Mouse (Mus musculus) embryonic facial prominence, embryonic 12.5 days (tissue): ENCODE data around the gene Cplx3. TPM values are rescaled to one million over a fixed set of nuclear protein-coding genes. Genes with fewer than 3 reads are reported as not detected.

Source experiments
- ATAC-seq: fragments of 200-750 bp; cut with Nextera tagmentation; 2 replicates; pipeline ENCODE4 v1.8.0; 2017; ENCODE audit not compliant: insufficient number of reproducible peaks, insufficient read depth, low FRiP score, low TSS enrichment
- H3K27ac ChIP-seq: fragments of 300-500 bp; sonication (generic); 2 replicates; pipeline ENCODE4 v1.5.1; 2016; ENCODE audit warnings: mild to moderate bottlenecking
- H3K27me3 ChIP-seq: fragments of 300-500 bp; sonication (generic); 2 replicates; pipeline ENCODE4 v1.6.1; 2016; ENCODE audit warnings: mild to moderate bottlenecking, moderate library complexity
- H3K36me3 ChIP-seq: fragments of 300-500 bp; sonication (generic); 2 replicates; pipeline ENCODE4 v1.6.1; 2016; ENCODE audit warnings: mild to moderate bottlenecking
- H3K4me1 ChIP-seq: fragments of 300-500 bp; sonication (generic); 2 replicates; pipeline ENCODE4 v1.6.1; 2016
- H3K4me2 ChIP-seq: fragments of 300-500 bp; sonication (generic); replicated peaks from 2 replicates; pipeline ENCODE4 v1.6.1; 2016; ENCODE audit warnings: mild to moderate bottlenecking, moderate library complexity
- H3K4me3 ChIP-seq: fragments of 300-500 bp; sonication (generic); 2 replicates; pipeline ENCODE4 v1.5.1; 2016; ENCODE audit warnings: mild to moderate bottlenecking
- H3K9ac ChIP-seq: fragments of 300-500 bp; sonication (generic); 2 replicates; pipeline ENCODE4 v1.6.1; 2016; ENCODE audit warnings: mild to moderate bottlenecking, moderate library complexity
- H3K9me3 ChIP-seq: fragments of 300-500 bp; sonication (generic); 2 replicates; pipeline ENCODE4 v1.6.1; 2016; ENCODE audit warnings: mild to moderate bottlenecking, moderate library complexity
- WGBS: fragments of 180-500 bp; shearing (Covaris S2); methylation state at CpG from one replicate; pipeline ENCODE4 v1.1.7; 2016; 5-methylcytosine and 5-hydroxymethylcytosine counted together
- polyA plus RNA-seq: library from polyadenylated mRNA; unstranded; fragments of >200 nt; fragmentation: Nextera tagmentation; extraction: Ambion mirVana; gene quantifications from 2 replicates; pipeline ENCODE4 v1.2.1, GENCODE M21; 2016

Gene Cplx3
- polyA plus RNA-seq, 1 experiment from 2014 or later, result 0.75 TPM

DNA sequence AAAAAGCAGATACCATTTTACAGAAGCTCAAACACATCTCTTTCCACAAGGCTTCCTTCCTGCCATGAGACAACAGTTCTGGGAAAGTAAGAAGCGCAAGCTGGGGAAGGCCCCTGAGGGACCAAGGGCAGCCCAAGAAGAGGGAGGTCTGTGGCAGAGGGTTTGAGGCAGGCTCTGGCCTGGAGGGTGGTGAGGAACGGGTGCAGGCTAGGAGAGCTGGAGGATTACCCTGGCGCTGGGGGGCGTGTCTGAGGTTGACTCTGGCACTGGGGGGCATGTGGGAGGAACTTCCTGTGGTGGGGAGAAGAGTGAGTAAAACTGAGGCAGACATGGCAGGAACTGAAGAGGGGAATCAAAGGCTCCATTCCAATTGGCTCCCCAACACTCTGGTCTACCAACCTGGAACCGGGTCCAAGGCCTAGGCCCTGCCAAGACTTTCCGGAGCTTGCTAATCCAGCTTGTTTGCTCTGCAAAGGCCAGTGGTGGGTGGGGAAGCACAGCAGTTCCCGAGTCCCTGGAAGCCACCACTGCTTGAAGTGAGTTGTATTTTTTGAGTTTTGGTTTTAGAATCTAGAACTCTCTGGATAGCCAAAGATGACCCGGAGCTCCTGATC is 11.6 kb upstream of the Cplx3 start:
- 77% methylated on average over 8 of the region's 8 CpGs for WGBS
- ATAC-seq, result no peak
- H3K4me3 ChIP-seq, result no peak overlapping the region
- no peak overlapping the region for H3K27ac ChIP-seq
- no peak overlapping the region for H3K9ac ChIP-seq
- no peaks in the 10 kb centered on the region for H3K9me3 ChIP-seq
- no peaks in the 10 kb centered on the region for H3K4me1 ChIP-seq
- no peaks in the 10 kb centered on the region for H3K27me3 ChIP-seq
- H3K36me3 ChIP-seq, result no peaks in the 10 kb centered on the region
- no peak overlapping the region for H3K4me2 ChIP-seq

DNA sequence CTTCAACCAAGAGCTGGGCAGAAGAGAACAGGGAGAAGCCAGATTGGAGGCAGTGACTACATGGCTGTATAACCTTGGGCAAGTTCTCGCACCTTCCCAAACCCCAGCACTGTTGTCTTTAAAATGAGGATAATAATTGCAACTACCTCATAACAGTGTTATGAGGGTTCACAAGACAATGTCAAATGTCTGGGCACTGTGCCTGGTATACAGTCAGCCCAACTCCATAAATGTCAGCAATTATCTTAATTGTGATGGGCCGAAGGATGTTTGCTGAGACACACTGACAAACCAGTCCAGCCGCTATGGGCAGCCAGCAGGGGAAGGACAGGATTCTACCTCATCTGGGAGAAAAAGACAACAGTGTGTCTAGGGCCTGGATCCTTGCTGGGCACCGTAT is 8.7 kb upstream of the Cplx3 start:
- Histone ChIP-seq H3K9ac (no peak overlapping the region), H3K4me1 (no peaks in the 10 kb centered on the region), H3K27ac (no peak overlapping the region), H3K4me2 (no peak overlapping the region), H3K27me3 (no peaks in the 10 kb centered on the region), H3K9me3 (no peaks in the 10 kb centered on the region), H3K4me3 (no peak overlapping the region), H3K36me3 (no peaks in the 10 kb centered on the region)
- ATAC-seq, result no peak
- WGBS, result 79% methylated on average over 4 of the region's 4 CpGs

DNA sequence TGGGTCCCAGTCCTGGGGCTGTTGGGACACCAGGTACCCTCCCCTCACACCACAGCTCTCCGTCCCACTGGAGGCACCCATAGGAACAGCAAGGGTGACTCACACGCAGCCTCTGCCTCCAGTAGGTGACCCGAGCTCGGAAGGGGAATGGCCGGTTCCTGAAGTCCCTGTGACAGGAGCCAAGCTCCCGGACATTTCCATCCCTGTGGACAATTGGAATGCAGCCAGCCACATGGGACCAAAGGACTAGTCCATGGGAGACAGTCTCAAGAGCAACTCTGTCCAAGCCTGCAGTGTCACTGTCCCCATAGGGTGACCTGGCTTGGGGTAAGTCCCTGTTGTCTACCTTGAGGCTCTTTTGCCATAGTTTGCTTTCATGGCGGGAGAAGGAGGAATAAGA is 7.9 kb upstream of the Cplx3 start:
- Histone ChIP-seq H3K27me3 (no peaks in the 10 kb centered on the region), H3K4me2 (no peak overlapping the region), H3K36me3 (no peaks in the 10 kb centered on the region), H3K27ac (no peak overlapping the region), H3K9me3 (no peaks in the 10 kb centered on the region), H3K9ac (no peak overlapping the region), H3K4me3 (no peak overlapping the region), H3K4me1 (no peaks in the 10 kb centered on the region)
- WGBS, result 90% methylated on average over 7 of the region's 7 CpGs
- no peak for ATAC-seq

DNA sequence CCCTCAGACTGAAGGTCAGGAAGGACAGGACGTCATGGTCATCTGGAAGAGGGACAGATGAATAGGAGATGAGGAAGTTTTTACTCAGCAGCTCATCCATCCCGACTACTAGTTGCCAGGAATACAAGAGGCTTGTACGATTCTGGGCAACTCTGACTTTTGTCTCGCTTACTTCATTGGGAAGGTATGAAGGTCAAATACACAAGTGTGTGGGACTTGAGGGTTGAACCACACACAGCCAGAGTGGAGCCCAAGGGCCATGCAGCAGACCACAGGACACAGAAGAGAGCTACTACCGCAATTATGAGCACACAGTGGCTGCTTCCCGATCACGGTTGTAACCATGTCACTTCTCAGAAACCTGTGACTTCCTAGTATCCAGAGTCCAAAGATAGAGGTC is 6.5 kb upstream of the Cplx3 start:
- Histone ChIP-seq H3K9ac (no peak overlapping the region), H3K4me1 (no peaks in the 10 kb centered on the region), H3K9me3 (no peaks in the 10 kb centered on the region), H3K4me3 (no peak overlapping the region), H3K27ac (no peak overlapping the region), H3K4me2 (no peak overlapping the region), H3K36me3 (no peaks in the 10 kb centered on the region), H3K27me3 (no peaks in the 10 kb centered on the region)
- WGBS, result 77% methylated on average over 7 of the region's 7 CpGs
- ATAC-seq, result no peak

GRCm38 (mm10) chr9:57610359-57610826 is 4.3 kb upstream of the Cplx3 start:
- 54% methylated on average over 3 of the region's 3 CpGs for WGBS
- H3K9ac ChIP-seq, result no peak overlapping the region
- H3K4me3 ChIP-seq, result no peak overlapping the region
- H3K36me3 ChIP-seq, result no peaks in the 10 kb centered on the region
- no peak for ATAC-seq
- H3K4me1 ChIP-seq, result peaks cover 9% of the 10 kb centered on the region; the same call in 1 of the 2 replicates
- no peak overlapping the region for H3K27ac ChIP-seq
- H3K4me2 ChIP-seq, result no peak overlapping the region
- H3K9me3 ChIP-seq, result no peaks in the 10 kb centered on the region
- peaks cover 5% of the 10 kb centered on the region; the same call in 1 of the 2 replicates for H3K27me3 ChIP-seq

DNA sequence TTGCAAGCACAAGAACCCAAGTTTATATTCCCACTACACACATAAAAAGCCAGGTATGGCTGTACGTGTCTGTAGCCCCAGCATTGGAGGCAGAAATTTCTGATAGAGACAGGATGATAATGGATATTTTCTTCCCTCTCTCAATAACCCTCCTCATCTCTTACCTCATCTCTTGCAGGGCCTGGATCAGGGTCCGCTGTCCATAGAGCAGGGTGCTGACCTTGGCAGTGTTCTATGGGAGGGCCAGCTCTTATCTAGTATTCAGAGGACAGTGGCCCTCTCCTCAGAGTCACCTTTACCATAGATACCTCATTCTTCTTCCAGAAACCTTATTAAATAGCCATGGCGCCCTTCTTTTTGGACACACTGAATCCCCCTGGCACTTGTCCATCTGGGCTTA is 3.7 kb upstream of the Cplx3 start:
- no peaks in the 10 kb centered on the region for H3K9me3 ChIP-seq
- no peak overlapping the region for H3K4me3 ChIP-seq
- H3K4me1 ChIP-seq, result peaks cover 9% of the 10 kb centered on the region; the same call in 1 of the 2 replicates
- no peaks in the 10 kb centered on the region for H3K36me3 ChIP-seq
- WGBS, result 56% methylated on average over 3 of the region's 3 CpGs
- H3K4me2 ChIP-seq, result no peak overlapping the region
- no peak overlapping the region for H3K27ac ChIP-seq
- ATAC-seq, result no peak
- no peak overlapping the region for H3K9ac ChIP-seq
- peaks cover 7% of the 10 kb centered on the region; the same call in 1 of the 2 replicates for H3K27me3 ChIP-seq

- no peak overlapping the region for H3K4me2 ChIP-seq
- H3K4me3 ChIP-seq, result no peak overlapping the region
- 12% methylated on average over 9 of the region's 9 CpGs for WGBS
- no peaks in the 10 kb centered on the region for H3K36me3 ChIP-seq
- H3K27me3 ChIP-seq, result peaks cover 12% of the 10 kb centered on the region; the same call in 1 of the 2 replicates
- no peak for ATAC-seq
- no peaks in the 10 kb centered on the region for H3K9me3 ChIP-seq
- peaks cover 14% of the 10 kb centered on the region for H3K4me1 ChIP-seq
- H3K27ac ChIP-seq, result no peak overlapping the region
- no peak overlapping the region for H3K9ac ChIP-seq
Measured at GRCm38 (mm10) chr9:57605503-57605902, 578 bp downstream of the Cplx3 start.

DNA sequence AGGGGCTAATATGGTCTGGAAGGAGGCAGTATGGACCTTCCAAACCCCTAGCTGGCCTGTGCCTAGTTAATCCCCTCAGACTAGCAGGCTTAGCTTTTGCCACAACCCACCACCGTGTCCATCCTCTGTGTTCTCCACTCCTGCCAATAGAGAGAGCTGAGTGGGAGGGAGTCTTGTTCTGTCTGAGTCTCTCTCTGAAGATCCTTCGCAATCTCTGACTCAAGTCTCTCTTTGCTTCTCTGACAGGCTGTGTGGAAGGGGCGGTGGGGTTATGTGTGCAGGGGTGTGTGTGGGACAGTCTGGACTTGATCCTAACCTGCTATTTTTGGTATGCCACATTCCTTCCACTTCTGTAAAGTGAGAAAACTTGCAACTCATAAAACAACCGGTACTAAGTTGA is 1.2 kb downstream of the Cplx3 start:
- Histone ChIP-seq H3K4me3 (no peak overlapping the region), H3K9me3 (no peaks in the 10 kb centered on the region), H3K27me3 (peaks cover 12% of the 10 kb centered on the region; the same call in 1 of the 2 replicates), H3K9ac (no peak overlapping the region), H3K4me2 (no peak overlapping the region), H3K4me1 (peaks cover 18% of the 10 kb centered on the region), H3K27ac (no peak overlapping the region), H3K36me3 (no peaks in the 10 kb centered on the region)
- ATAC-seq, result no peak
- WGBS, result 77% methylated on average over 4 of the region's 4 CpGs

DNA sequence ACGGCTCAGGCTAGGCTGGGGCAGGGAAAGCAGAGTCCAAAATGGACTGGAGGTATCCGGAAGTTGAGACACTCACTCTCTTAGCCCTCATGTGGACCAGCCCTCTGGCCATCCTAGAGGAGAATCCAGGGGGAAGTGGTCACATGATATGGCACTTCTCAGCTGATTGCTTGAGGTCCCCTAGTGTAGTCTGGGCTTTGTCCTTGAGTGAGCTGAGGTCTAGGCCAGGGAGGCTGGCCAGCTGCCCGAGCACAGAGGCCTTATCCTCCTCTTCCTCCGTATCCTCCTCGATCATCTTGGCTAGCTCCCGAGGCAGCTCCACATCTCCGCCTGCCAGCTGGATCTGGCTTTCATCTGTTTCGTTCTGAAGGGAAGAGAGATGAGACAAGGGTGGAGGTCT is 4.0 kb downstream of the Cplx3 start:
- H3K4me2 ChIP-seq, result no peak overlapping the region
- H3K9ac ChIP-seq, result no peak overlapping the region
- H3K36me3 ChIP-seq, result no peaks in the 10 kb centered on the region
- no peak overlapping the region for H3K4me3 ChIP-seq
- 63% methylated on average over 8 of the region's 8 CpGs for WGBS
- ATAC-seq, result no peak
- peaks cover 12% of the 10 kb centered on the region; the same call in 1 of the 2 replicates for H3K27me3 ChIP-seq
- H3K4me1 ChIP-seq, result peaks cover 30% of the 10 kb centered on the region
- H3K9me3 ChIP-seq, result no peaks in the 10 kb centered on the region
- H3K27ac ChIP-seq, result no peak overlapping the region

DNA sequence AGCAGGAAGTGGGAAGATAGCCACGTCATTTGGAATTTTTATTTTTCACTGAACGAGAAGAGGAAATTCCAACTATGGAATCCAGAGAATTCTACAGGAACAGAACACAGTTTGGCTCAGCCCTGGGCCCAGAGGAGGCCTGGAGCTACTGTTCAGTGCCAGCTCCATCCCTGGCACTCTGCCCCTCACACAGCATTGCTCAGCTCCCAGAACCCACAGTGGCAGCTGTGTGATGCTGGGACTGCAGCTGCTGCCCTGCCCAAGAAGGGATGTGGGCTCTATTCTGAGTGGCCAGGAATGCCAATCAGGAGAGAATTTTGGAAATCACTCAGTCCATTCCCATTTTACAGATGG is 4.8 kb downstream of the Cplx3 start:
- no peak overlapping the region for H3K4me3 ChIP-seq
- no peak for ATAC-seq
- H3K4me2 ChIP-seq, result no peak overlapping the region
- 47% methylated on average over 2 of the region's 2 CpGs for WGBS
- H3K27ac ChIP-seq, result no peak overlapping the region
- H3K4me1 ChIP-seq, result peaks cover 25% of the 10 kb centered on the region
- H3K9ac ChIP-seq, result no peak overlapping the region
- H3K9me3 ChIP-seq, result no peaks in the 10 kb centered on the region
- peaks cover 12% of the 10 kb centered on the region; the same call in 1 of the 2 replicates for H3K27me3 ChIP-seq
- H3K36me3 ChIP-seq, result no peaks in the 10 kb centered on the region

- no peak for ATAC-seq
- H3K9me3 ChIP-seq, result no peaks in the 10 kb centered on the region
- H3K4me3 ChIP-seq, result no peak overlapping the region
- H3K36me3 ChIP-seq, result no peaks in the 10 kb centered on the region
- H3K27me3 ChIP-seq, result peaks cover 7% of the 10 kb centered on the region; the same call in 1 of the 2 replicates
- 14% methylated on average over 3 of the region's 3 CpGs for WGBS
- no peak overlapping the region for H3K27ac ChIP-seq
- H3K4me1 ChIP-seq, result peaks cover 22% of the 10 kb centered on the region
- H3K9ac ChIP-seq, result no peak overlapping the region
- H3K4me2 ChIP-seq, result no peak overlapping the region
Measured at GRCm38 (mm10) chr9:57600620-57601352, 5.3 kb downstream of the Cplx3 start.

DNA sequence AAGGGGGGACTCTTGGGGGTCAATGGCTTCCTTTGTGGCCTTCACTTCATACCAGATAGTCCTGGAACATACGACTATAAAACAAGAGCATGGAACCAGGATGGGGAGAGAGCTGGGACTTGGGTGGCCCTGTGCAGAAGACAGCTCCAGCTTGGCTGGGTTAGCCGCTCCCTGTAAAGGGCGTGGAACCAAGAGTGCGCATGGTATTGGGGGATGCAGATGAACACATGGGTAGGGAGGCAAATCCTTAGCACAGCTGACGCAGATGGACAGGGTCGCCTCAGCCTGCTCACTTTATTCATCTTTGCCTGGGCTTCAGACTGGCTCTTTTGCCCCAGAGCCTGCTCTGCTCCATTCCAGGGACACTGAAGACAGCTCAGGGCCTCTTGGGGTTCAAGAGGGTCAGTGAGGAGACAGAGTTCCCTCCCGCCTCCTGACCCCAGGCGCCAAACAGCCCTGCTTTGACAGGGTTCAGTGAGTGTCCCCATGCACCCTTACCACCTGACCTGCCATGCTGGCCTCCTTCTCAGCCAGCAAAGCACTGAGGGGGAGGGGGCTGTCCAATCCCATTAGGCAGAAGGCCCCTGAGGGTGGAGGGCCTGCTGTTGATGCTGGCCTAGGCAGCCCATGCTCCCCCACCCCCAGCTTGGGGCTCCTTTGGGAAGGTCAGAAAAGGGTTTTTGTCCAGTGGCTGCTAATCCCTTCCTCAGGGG is 7.1 kb downstream of the Cplx3 start:
- WGBS, result 33% methylated on average over 8 of the region's 8 CpGs
- H3K4me1 ChIP-seq, result peaks cover 22% of the 10 kb centered on the region
- H3K27ac ChIP-seq, result no peak overlapping the region
- no peaks in the 10 kb centered on the region for H3K27me3 ChIP-seq
- ATAC-seq, result no peak; the same call in 1 of the 2 replicates
- no peaks in the 10 kb centered on the region for H3K9me3 ChIP-seq
- no peak overlapping the region for H3K4me2 ChIP-seq
- H3K9ac ChIP-seq, result no peak overlapping the region
- H3K4me3 ChIP-seq, result no peak overlapping the region
- peaks cover 15% of the 10 kb centered on the region for H3K36me3 ChIP-seq
